Mouse (Mus musculus) stomach, postnatal 0 days (tissue): ENCODE measurements at regions not wholly inside any gene's neighbourhood (a gene's known extent, or its start where the extent isn't known, plus 50 kb on each side); places are given as distances from the start of the nearest gene placed in this dataset.

ENCODE experiments used
- ATAC-seq: fragments of 200-750 bp; cut with Nextera tagmentation; 2 replicates; pipeline ENCODE4 v1.8.0; 2017; ENCODE audit not compliant: low FRiP score, low TSS enrichment
- DNase-seq: peaks from one replicate; pipeline ENCODE4 v3.0.0-alpha.2; 2016; ENCODE audit warnings: low spot score
- H3K27ac ChIP-seq: fragments of 300-500 bp; sonication (generic); replicated peaks from 2 replicates; pipeline ENCODE4 v1.5.1; 2014; ENCODE audit warnings: mild to moderate bottlenecking, control low read depth
- H3K27me3 ChIP-seq: fragments of 300-500 bp; sonication (generic); 2 replicates; pipeline ENCODE4 v1.6.1; 2014; ENCODE audit warnings: low read length; ENCODE audit not compliant: control insufficient read depth, insufficient read depth
- H3K36me3 ChIP-seq: fragments of 300-500 bp; sonication (generic); 2 replicates; pipeline ENCODE4 v1.6.1; 2014; ENCODE audit warnings: low read length, mixed read lengths; ENCODE audit not compliant: control insufficient read depth, insufficient read depth
- H3K4me1 ChIP-seq: fragments of 300-500 bp; sonication (generic); replicated peaks from 2 replicates; pipeline ENCODE4 v1.6.1; 2014; ENCODE audit warnings: antibody characterized with exemption; ENCODE audit not compliant: control insufficient read depth, insufficient read depth
- H3K4me2 ChIP-seq: fragments of 300-500 bp; sonication (generic); replicated peaks from 2 replicates; pipeline ENCODE4 v1.6.1; 2014; ENCODE audit warnings: low read depth, mild to moderate bottlenecking, control low read depth, moderate library complexity
- H3K4me3 ChIP-seq: fragments of 300-500 bp; sonication (generic); 2 replicates; pipeline ENCODE4 v1.5.1; 2014; ENCODE audit warnings: low read depth, low read length, control low read depth
- H3K9ac ChIP-seq: fragments of 300-500 bp; sonication (generic); 2 replicates; pipeline ENCODE4 v1.6.1; 2014; ENCODE audit warnings: mild to moderate bottlenecking, low read length, control low read depth, mixed read lengths
- H3K9me3 ChIP-seq: fragments of 300-500 bp; sonication (generic); 2 replicates; pipeline ENCODE4 v1.6.1; 2016; ENCODE audit warnings: low read length; ENCODE audit not compliant: control insufficient read depth
- CTCF ChIP-seq: IDR thresholded peaks from 2 replicates; pipeline ENCODE4 v1.5.1; 2016; ENCODE audit warnings: antibody characterized with exemption, low read depth, mild to moderate bottlenecking, moderate library complexity
- EP300 ChIP-seq: optimal IDR thresholded peaks from 2 replicates; pipeline ENCODE3; 2016; ENCODE audit warnings: antibody characterized with exemption
- WGBS: fragments of 180-500 bp; shearing (Covaris S2); extraction: QIAGEN DNeasy Blood & Tissue Kit; methylation state at CpG from one replicate; pipeline ENCODE4 v1.1.7; 2014; 5-methylcytosine and 5-hydroxymethylcytosine counted together

DNA sequence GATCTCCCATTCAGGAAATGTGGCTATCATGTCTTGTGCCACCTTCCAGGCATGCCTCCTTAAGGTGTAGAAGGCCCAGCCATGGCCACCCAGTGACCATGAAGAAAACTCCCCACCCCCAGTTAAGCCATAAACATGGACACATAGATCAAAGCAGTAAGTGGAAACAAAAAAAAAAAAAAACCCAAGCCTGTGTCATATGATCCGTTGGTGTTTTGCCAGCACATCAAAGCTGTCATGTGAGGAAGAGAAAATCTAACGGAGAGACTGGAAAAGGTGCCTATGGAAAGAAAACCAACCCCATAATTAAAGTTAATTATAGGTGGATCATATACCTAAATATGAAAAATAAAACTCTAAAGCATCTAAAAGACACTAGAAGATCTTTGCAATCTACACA lies 60.3 kb upstream of the Tspan2 start:
- Histone ChIP-seq H3K4me3 (no peak overlapping the region), H3K4me1 (0 out of 2 replicates have a peak, but pooled peaks cover 3% of the 10 kb centered on the region), H3K27me3 (no peaks in the 10 kb centered on the region), H3K9me3 (no peaks in the 10 kb centered on the region), H3K27ac (no peak overlapping the region), H3K36me3 (no peaks in the 10 kb centered on the region), H3K4me2 (no peak overlapping the region), H3K9ac (no peak overlapping the region)
- 44% methylated on average over 2 of the region's 2 CpGs for WGBS
- DNase-seq (no peak), ATAC-seq (no peak)
- TF ChIP-seq CTCF (no peak), EP300 (no peak)

DNA sequence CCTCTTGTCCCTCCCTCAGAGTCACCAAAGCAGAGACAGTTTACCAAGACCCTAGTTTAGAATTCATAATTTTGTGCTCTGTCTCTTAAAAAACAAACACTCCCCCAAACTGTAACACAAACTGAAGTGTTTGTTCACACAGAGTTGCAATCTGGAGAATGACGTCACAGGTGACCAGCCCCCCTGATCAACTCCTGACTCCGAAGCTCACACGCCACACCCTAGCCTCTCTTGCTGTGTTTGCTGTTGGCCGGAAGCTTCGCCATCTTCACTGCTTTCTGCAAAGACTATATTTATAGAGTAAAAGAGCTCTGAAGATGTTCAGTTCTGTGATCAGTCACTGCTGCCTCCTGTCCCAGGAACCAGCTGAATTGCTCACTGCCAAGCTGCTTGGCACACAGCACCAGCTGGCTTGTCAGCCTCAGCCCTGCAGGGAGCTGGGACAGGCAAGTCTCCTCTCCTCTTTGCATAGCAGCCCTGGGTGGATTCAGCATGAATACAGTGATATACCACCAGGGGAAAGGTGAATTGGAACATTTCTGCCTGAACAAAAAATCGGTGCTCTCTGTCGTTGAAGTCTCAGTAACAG lies 57.3 kb upstream of the Tspan2 start:
- Histone ChIP-seq H3K4me2 (no peak overlapping the region), H3K9ac (no peak overlapping the region), H3K27me3 (no peaks in the 10 kb centered on the region), H3K4me1 (0 out of 2 replicates have a peak, but pooled peaks cover 3% of the 10 kb centered on the region), H3K4me3 (no peak overlapping the region), H3K27ac (no peak overlapping the region), H3K9me3 (no peaks in the 10 kb centered on the region), H3K36me3 (no peaks in the 10 kb centered on the region)
- ATAC-seq (no peak), DNase-seq (no peak)
- TF ChIP-seq CTCF (no peak), EP300 (no peak)
- WGBS, result 50% methylated on average over 7 of the region's 7 CpGs

DNA sequence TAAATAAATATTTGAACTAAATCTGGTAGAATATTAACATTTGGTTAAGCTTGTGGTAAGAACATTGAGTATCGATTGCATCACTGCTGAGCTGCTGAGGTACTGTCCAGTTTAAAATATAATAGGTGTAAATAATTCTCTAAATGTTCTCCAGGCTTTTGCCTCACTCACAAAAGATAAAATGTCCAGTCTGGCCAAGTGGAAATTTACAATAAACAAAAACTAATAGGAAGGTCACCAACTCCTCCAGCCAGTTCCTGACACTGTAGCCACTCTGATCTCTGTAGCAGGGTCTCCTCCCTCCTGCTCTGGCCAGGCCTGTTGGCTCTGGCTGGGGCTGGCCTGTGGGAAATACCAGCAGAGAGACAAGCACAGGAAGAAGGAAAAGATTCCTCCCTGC lies 55.8 kb upstream of the Tspan2 start:
- DNase-seq (no peak), ATAC-seq (no peak; the same call in 1 of the 2 replicates)
- no peak overlapping the region for H3K4me3 ChIP-seq
- WGBS, result 32% methylated on average over 1 of the region's 1 CpGs
- H3K36me3 ChIP-seq, result no peaks in the 10 kb centered on the region
- H3K4me1 ChIP-seq, result 0 out of 2 replicates have a peak, but pooled peaks cover 3% of the 10 kb centered on the region
- H3K4me2 ChIP-seq, result no peak overlapping the region
- H3K27me3 ChIP-seq, result no peaks in the 10 kb centered on the region
- TF ChIP-seq EP300 (no peak), CTCF (no peak)
- no peak overlapping the region for H3K9ac ChIP-seq
- H3K27ac ChIP-seq, result no peak overlapping the region
- H3K9me3 ChIP-seq, result no peaks in the 10 kb centered on the region

DNA sequence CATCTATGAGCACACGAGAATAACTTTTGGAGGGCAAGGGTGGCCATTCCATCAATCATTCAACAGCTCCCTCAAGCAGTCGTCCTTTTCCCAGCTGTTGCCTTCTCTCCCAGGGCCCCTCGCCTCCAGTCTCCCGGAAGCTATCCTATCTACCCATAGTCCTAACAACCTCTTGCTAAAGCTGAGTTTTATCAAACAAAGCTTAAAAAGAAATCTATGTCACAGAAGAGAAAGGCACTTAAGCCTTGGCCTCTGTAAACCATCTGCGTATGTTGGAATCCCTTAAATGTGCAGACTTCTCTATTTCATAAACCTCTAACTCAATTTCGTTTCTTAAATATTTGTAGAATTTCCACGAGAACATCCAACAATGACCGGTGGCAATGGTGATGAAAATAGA lies 51.9 kb upstream of the Tspan2 start:
- no peak for TF ChIP-seq EP300
- TF ChIP-seq CTCF, result no peak
- H3K27ac ChIP-seq, result no peak overlapping the region
- no peak for DNase-seq
- H3K4me3 ChIP-seq, result no peak overlapping the region
- no peaks in the 10 kb centered on the region for H3K4me1 ChIP-seq
- no peaks in the 10 kb centered on the region for H3K9me3 ChIP-seq
- ATAC-seq, result no peak; the same call in 1 of the 2 replicates
- H3K27me3 ChIP-seq, result no peaks in the 10 kb centered on the region
- no peak overlapping the region for H3K4me2 ChIP-seq
- no peaks in the 10 kb centered on the region for H3K36me3 ChIP-seq
- no peak overlapping the region for H3K9ac ChIP-seq
- WGBS, result 47% methylated on average over 8 of the region's 8 CpGs

DNA sequence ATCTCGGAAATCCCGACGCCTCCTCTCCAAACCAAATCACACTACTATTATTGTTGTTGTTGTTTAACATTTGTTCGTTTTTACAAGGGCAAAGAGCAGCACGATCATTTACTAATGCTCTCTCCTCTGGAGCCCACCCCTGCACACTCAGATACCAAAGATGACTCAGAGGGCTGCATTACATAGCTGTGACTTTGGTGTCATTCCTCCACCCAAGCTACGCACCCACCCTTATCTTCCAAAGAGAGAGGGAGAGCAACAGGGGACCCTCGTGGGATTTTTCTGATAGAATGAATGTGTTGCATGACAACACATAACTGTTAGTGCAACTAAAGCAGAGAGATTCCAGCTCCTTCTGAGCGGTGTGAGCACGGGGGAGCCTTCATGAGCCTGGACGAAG lies 50.8 kb upstream of the Tspan2 start:
- no peaks in the 10 kb centered on the region for H3K36me3 ChIP-seq
- no peaks in the 10 kb centered on the region for H3K27me3 ChIP-seq
- H3K9me3 ChIP-seq, result no peaks in the 10 kb centered on the region
- DNase-seq (no peak), ATAC-seq (no peak)
- H3K4me2 ChIP-seq, result no peak overlapping the region
- TF ChIP-seq EP300, result no peak
- TF ChIP-seq CTCF, result no peak
- no peak overlapping the region for H3K4me3 ChIP-seq
- H3K9ac ChIP-seq, result no peak overlapping the region
- 77% methylated on average over 10 of the region's 10 CpGs for WGBS
- H3K4me1 ChIP-seq, result no peaks in the 10 kb centered on the region
- H3K27ac ChIP-seq, result no peak overlapping the region
